Mouse (Mus musculus) erythroblast, embryonic 14.5 days (primary cell): ENCODE measurements around the gene Nxph1.

ENCODE experiments used
- GATA1 ChIP-seq: IDR thresholded peaks from 2 replicates; pipeline ENCODE4 v1.6.1; 2012; ENCODE audit warnings: low read length, inconsistent platforms, mixed read lengths
- TAL1 ChIP-seq: IDR thresholded peaks from 3 replicates; pipeline ENCODE4 v1.6.1; 2012; ENCODE audit warnings: low read length, inconsistent platforms, mixed read lengths

GRCm38 (mm10) chr6:9039286-9039685 lies 91.1 kb downstream of the Nxph1 start:
- no peak for TF ChIP-seq TAL1
- TF ChIP-seq GATA1: no peak
